Mouse (Mus musculus): Measurements from ENCODE around the gene Apol9b.

- peak; percentile 69 for TF ChIP-seq CTCF (conservative IDR thresholded peaks at IDR 0.05; ENCODE audit: low read length)
- no peak for TF ChIP-seq NANOG (IDR thresholded peaks at IDR 0.05; ENCODE audit: borderline replicate concordance, low read length)
These were observed 21.6 kb downstream of the Apol9b start for GRCm38 (mm10) chr15:77750461-77750860.
